Mouse (Mus musculus) testis, adult 2 months (tissue): ENCODE results near the gene Dclre1c. TPM values are rescaled to one million over a fixed set of nuclear protein-coding genes. Genes with fewer than 3 reads are reported as not detected.

Experiments
- H3K27ac ChIP-seq: fragments of 200-500 bp; 2 replicates; pipeline ENCODE4 v1.5.1; 2012; ENCODE audit warnings: low read depth, low read length; ENCODE audit not compliant: control insufficient read depth, insufficient read depth
- H3K27me3 ChIP-seq: fragments of 200-500 bp; 2 replicates; pipeline ENCODE4 v1.6.1; 2012; ENCODE audit warnings: mild to moderate bottlenecking, low read length, moderate library complexity; ENCODE audit not compliant: control insufficient read depth, insufficient read depth
- H3K36me3 ChIP-seq: fragments of 200-500 bp; 2 replicates; pipeline ENCODE4 v1.6.1; 2012; ENCODE audit warnings: mild to moderate bottlenecking, low read length; ENCODE audit not compliant: control insufficient read depth, insufficient read depth
- H3K4me1 ChIP-seq: fragments of 200-500 bp; 2 replicates; pipeline ENCODE4 v1.6.1; 2012; ENCODE audit warnings: low read length; ENCODE audit not compliant: control insufficient read depth, insufficient read depth
- H3K4me3 ChIP-seq: fragments of 200-500 bp; 2 replicates; pipeline ENCODE4 v1.5.1; 2012; ENCODE audit warnings: low read depth, mild to moderate bottlenecking, low read length, moderate library complexity, mixed read lengths; ENCODE audit not compliant: control insufficient read depth
- CTCF ChIP-seq: fragments of 200-500 bp; IDR thresholded peaks from 2 replicates; pipeline ENCODE4 v1.5.1; 2012; ENCODE audit warnings: low read depth, mild to moderate bottlenecking, inconsistent platforms, low read length, moderate library complexity; ENCODE audit not compliant: control insufficient read depth, insufficient read depth, insufficient replicate concordance
- POLR2A ChIP-seq: fragments of 200-500 bp; IDR thresholded peaks from 2 replicates; pipeline ENCODE4 v1.6.1; 2012; ENCODE audit warnings: low read depth, mild to moderate bottlenecking, inconsistent platforms, low read length, moderate library complexity; ENCODE audit not compliant: control insufficient read depth
- polyA plus RNA-seq: library from polyadenylated mRNA; depleted of rRNA; stranded (reverse); fragments of >200 nt; gene quantifications from 2 replicates; pipeline ENCODE4 v1.2.3, GENCODE M21; 2012; rRNA removed

Gene Dclre1c
- polyA plus RNA-seq, 1 experiment: 6.4 TPM

DNA sequence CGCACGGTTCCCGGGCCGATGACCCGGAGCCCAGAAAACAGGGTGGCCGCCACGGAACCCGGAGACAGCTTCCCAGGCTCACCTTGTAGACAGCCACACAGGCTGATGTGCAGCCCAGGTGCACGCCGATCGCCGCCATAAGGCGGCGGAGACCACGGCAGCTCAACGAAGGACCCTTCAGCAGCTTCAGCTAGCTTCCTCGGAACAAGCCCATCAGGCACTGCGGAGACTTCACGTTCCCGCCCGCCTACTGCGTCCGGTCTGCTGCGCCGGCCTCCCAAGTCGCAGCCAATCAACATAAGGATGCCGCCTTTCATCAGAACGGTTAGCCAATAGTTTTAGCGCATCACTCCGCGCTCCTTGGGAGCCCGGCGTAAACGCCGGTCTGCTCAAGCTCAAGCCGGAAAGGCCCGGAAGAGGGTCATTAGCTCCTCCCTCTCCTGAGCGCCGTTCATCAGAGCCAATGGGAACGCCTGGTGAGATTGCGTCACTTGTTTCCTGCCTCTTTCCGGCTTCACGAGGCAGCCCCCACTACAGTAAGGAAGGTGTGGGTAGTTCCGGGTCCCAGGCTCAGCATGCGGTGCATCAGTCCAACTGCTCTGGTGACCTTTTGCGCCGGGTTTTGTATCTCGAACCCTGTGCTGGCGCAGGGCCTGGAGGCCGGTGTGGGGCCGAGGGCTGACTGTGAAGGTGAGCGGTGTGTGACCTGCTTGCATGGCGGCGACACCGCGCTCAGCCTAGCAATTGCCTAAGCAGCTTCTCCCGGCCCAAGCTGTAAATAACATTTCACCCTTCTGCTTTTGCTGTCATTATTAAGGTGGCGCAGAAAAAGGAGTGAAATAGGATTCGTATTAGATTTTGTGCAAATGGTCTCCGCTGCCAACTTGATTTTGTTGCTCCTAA, 88.9 kb downstream of the Dclre1c start, which contains the start of the genes Gm45902, Hspa14 and Cdnf:
Gene Gm45902 (minus strand): TSS at position 239 of the 903 bp plus-strand sequence.
Gene Hspa14 (minus strand): TSS at position 263 of the 903 bp plus-strand sequence.
Gene Cdnf (plus strand): TSS at position 479 of the 903 bp plus-strand sequence.
- no peaks in the 10 kb centered on the region for H3K36me3 ChIP-seq
- H3K27me3 ChIP-seq: no peaks in the 10 kb centered on the region
- TF ChIP-seq POLR2A: peak; percentile 56
- no peak for TF ChIP-seq CTCF
- H3K4me3 ChIP-seq: peak within 1 kb of the TSS; percentile 95
- peaks cover 4% of the 10 kb centered on the region for H3K4me1 ChIP-seq
- H3K27ac ChIP-seq: peak within 1 kb of the TSS; percentile 61

Other genes starting within 250 kb of the Dclre1c start
- gene Nmt2, start 139.9 kb upstream of the Dclre1c start, polyA plus RNA-seq: 24.0 and 25.3 TPM in 2 replicates
- gene Rpp38, start 91.5 kb upstream of the Dclre1c start, polyA plus RNA-seq: 18.4 and 21.0 TPM in 2 replicates
- gene Acbd7, start 88.0 kb upstream of the Dclre1c start, polyA plus RNA-seq: 0.33 and 20.7 TPM in 2 replicates
- 0.61 and 0.68 TPM in 2 replicates for gene Olah, start 26.9 kb upstream of the Dclre1c start, polyA plus RNA-seq
- gene Meig1, start 1.5 kb upstream of the Dclre1c start, polyA plus RNA-seq: 1,007 and 1,294 TPM in 2 replicates
- 5.5 and 8.2 TPM in 2 replicates for gene Suv39h2, start 50.9 kb downstream of the Dclre1c start, polyA plus RNA-seq
- 0.40 and 0.48 TPM in 2 replicates for gene Gm45902, start 88.7 kb downstream of the Dclre1c start, polyA plus RNA-seq
- gene Hspa14, start 88.7 kb downstream of the Dclre1c start, polyA plus RNA-seq: 14.5 and 16.9 TPM in 2 replicates
- 1.9 and 2.1 TPM in 2 replicates for gene Cdnf, start 88.9 kb downstream of the Dclre1c start, polyA plus RNA-seq
- gene Fam107b, start 146.4 kb downstream of the Dclre1c start, polyA plus RNA-seq: 75.0 and 75.1 TPM in 2 replicates